Mouse (Mus musculus) c-Kit-positive CD71-negative TER-119-negative erythroid progenitor cells, embryonic 14.5 days (primary cell): ENCODE data around the gene Lcmt1.
A peak's percentile ranks its signal among the peaks of the same experiment; 100 is the strongest.

Experiments
- DNase-seq: peaks from one replicate; pipeline ENCODE4 v3.0.0-alpha.2; 2013; ENCODE audit warnings: low read depth

The Lcmt1 gene

DNA sequence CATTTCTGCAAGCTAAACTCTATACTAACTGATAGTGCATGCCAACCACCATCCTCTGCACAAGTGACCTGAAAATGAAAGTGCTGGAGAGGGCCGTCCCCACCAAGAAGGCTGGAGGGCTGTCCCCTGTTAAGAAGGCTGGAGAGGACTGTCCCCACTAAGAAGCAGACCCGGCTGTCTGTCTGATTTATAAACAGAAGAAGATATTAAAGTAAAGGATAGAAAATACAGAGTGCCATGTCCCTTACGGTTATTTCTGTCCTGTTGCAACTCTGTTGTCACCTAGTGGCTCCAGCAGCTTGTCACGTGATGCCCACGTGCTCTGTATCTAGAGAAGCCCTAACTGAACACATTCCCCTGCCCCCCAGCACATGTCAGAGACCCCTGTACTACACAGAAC lies 9.4 kb upstream of the Lcmt1 start:
- DNase-seq: no peak

- no peak for DNase-seq
Measured at GRCm38 (mm10) chr7:123361229-123361980, 8.2 kb upstream of the Lcmt1 start.

DNA sequence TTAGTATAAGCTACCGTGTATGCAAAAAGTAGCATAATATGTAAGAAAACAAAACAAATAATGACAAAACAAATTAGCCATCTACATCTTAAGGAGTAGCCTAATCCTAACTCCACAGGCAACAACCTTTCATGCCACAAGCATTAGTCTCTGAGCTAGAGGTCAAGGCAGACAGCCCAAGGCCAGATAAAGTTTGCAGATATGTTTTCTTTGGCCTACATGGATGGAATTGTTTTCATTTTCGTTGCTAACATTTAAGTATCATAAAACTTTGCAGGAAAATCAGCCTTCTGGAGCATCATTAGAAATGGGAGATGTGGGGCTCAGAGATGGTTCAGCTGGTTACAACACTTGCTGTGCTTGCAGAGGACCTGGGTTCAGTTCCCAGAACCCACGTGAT lies 6.8 kb upstream of the Lcmt1 start:
- DNase-seq: no peak

DNA sequence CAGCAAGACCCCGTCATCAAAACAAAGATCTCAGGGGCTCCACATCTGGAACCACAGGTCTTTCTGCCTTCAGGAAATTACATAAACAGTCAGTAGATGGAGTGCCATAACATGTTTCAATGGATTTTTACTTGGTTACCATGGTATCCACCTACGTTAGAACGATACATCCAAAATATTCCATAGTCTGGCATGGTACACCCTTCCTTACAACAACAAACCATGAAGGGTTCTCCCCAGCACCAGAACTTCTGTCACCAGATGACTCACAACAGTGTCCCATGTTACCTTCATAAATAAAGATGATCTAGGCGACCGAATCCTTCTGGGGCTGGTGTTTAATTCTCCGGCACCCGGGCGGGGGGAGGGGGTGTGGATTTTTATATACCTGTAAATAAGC lies 5.6 kb upstream of the Lcmt1 start:
- no peak for DNase-seq

DNA sequence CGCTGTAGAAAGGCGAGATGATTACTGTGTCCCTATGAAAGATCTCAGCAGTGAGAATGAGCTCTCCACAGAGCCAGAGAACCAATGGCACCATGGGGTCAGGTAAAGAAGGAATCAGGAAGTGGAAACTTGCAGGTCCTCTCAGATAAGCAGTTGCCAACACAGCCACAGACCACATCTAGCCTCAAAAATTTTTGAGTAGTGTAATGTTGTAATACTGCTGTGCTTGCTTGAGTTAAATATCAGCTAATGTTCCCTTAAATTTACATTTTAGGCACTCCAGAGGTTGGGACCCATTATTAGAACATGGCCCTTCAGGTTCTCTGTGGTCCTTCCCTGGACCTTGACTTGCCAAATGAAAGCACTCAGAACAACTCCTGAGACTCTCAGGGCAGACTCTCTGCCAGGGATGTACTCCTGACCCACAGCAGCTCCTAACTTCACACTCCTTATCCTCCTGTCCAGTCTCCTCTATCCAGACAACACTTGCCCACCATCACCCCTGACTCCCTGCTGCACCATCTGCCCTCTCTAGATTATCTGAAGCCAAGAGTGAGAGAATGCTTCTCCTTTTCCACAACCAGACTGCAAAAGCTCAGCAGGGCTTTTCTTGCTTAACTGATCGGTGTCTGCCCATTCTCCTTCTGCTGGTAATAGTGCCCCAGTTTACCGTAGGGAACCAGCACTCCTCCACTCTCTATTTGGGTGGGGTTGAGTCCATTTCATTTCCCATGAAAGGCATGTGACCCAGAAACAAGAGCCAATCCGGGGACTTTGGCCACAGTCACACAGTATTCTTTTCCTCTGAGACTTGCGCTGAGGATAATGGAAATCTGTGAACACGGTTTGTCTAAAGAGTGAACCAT lies 3.5 kb upstream of the Lcmt1 start:
- DNase-seq: no peak

DNA sequence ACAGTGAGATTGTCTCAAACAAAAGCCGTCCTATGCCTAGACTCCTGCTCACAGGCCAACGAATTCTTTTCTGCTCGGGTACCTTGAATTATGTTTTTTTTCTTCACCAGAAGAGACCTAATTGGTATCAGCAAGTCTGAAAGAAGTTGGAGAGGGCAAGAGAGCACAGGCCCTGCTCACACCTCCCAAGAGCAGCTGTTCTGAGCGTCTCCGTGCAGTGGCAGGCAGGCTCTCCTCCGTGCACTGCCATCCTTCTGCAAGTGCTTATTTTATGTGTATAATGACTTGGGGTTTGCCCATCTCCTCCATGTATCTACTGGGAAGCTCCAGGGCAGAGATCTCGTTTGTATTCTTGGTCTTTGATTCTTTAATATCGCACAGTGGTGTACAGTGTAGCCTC lies 2.8 kb upstream of the Lcmt1 start:
- no peak for DNase-seq

GRCm38 (mm10) chr7:123367218-123368150 lies 2.1 kb upstream of the Lcmt1 start:
- no peak for DNase-seq

GRCm38 (mm10) chr7:123368187-123368586 lies 1.4 kb upstream of the Lcmt1 start:
- DNase-seq: no peak

DNA sequence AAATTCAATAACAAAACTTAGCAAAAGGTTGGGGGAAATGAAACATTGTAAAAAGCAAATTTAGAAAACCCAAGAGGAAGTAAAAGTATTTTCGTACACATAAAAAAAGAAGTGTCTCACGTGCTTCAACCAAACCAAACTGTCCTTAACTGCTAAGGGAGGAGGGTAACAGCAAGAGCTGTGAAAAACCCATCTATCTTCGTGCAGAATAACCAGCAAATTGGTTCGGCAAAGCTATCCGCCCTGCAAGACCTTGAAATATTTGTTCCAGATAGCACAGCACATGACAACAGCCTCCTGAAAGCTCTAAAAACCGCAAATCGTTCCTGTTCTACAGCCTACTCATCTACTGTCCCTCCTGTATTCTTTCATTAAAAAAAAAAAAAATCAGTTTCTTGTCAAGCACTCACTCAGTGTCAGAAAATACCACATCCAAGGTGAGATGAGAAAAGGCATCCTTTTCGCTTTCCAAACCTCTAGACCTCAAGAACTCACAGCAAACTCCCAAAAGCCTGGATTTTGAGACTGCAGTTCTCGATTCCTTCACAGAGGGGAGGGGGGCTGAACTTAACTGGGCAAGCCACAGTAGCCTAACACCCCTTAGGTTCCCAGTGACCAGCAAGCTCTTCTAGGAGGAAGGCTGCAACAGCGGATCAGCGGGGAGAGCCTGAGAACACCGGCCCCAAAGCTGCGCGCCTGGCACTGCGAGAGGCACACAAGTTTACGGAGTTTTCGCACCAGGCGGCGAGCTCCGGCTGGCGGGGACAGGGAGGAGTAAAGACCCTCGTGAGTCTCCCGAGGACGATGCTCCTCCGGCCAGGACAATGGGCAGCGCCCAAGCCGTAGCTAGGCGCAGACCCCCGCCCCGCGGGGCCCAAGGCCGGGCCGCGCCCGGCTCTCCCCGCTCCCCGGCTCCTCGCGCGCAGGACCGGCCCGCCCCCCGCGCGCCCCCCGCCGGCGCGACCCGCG lies 522 bp upstream of the Lcmt1 start:
- DNase-seq: no peak

- no peak for DNase-seq
Measured at GRCm38 (mm10) chr7:123370700-123371099, 1.1 kb downstream of the Lcmt1 start.

- no peak for DNase-seq
Measured at GRCm38 (mm10) chr7:123371501-123371900, 1.9 kb downstream of the Lcmt1 start.

GRCm38 (mm10) chr7:123377443-123378400 lies 8.1 kb downstream of the Lcmt1 start:
- peak; percentile 95 for DNase-seq

DNA sequence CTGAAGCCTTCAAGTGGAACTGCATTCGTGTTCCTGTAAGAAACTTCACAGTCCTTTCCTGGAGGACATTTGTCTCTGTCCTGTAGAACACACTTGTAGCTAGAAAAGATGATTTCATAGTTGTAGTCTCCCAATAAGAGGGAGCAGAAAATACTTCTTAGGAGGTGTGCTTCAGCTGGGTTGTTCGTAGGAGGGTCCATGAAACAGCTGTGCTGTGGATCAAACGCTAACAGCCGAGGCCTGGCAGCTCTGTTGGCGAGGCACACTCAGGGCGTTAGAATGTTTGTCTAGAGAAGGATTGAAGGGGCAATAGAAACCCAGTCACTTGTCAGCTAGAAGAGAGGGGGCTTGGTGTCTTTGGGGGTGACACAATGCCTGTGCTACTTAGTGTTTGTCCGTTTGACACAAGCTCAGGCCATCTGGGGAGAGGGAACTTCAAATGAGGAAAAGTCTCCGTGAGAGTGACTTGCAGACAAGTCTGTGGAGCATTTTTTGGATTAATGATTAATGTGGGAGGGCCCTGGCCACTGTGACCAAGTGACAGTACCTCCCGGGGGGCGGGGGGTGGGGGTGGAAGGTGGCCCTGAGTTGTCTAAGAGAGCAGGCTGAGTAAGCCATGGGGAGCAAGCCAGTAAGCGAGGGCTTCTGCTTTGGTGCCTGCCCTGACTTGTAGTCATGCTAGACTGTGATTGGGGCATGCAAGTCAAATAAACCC lies 16.3 kb downstream of the Lcmt1 start:
- no peak for DNase-seq

DNA sequence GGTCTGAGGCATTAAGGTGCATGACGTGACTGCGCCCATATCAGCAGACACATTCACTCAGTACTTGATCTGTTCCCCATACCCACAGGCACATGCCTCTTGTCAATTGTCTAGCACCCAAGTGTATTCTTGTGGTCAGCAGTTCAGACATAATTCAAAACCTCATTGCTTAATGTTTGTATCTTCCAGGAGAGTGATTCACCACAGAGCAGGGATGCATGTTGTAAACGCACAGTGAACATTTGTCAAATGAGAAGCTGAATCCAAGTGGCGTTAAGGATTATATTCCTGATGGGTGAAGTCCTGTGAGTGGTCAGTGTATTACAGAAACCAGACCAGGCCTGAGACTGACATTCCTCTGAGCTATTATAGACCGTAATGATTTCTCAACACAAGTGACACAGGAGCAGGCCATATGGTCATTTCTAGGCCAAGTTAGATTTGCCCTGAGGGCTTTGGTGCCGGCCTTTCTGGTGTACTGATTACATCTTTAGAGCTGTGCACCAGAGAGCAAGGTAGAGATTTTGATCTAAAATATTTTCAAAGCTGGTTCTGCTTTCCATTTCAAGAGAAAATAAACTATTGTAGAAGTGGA lies 20.2 kb downstream of the Lcmt1 start:
- DNase-seq: no peak

GRCm38 (mm10) chr7:123394271-123394670 lies 24.7 kb downstream of the Lcmt1 start:
- no peak for DNase-seq

DNA sequence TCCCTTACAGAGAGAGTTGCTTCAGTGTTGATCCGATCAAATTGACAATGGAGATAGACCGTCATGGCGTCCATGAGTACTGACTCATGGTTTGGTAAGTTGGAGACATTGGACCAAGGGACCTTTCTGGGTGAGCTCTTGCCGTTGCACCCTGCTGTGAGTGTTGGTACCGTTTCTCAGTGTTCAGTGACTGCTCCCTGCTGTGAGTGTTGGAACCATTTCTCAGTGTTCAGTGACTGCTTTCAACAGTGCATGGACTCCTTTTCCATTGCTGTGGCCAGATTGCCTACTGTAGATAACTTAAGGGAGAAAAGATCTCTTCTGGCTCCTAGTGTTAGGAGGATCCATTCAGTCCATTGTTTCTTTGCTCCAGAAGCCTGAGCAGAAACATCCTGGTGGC lies 27.3 kb downstream of the Lcmt1 start:
- DNase-seq: no peak

DNA sequence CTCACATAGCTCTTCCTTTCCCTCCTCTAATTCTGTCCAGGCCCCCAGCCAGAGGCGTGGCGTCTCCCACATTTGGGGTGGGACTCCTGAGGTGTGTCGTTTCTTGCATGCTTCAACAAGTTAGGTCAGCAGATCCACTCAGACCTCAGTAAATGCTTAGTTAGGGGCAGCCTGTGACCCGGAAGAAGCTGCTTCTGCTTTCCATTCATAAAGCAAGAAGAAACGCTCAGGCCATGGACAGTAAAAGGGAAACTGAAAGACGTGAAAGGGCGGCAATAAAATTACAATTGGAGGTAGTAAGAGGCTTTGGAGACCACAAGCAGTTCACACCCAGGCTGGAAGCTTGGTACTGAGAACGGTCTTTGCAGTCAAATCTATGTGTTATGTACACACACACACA lies 27.8 kb downstream of the Lcmt1 start:
- no peak for DNase-seq

- DNase-seq: no peak
Measured at GRCm38 (mm10) chr7:123397931-123398330, 28.3 kb downstream of the Lcmt1 start.

GRCm38 (mm10) chr7:123398828-123399227 lies 29.2 kb downstream of the Lcmt1 start:
- no peak for DNase-seq
